Mouse (Mus musculus) midbrain, embryonic 13.5 days (tissue): ENCODE data around the gene Traf7. TPM values are rescaled to one million over a fixed set of nuclear protein-coding genes. Genes with fewer than 3 reads are reported as not detected.
A peak's percentile ranks its signal among the peaks of the same experiment; 100 is the strongest.

Experiments used
- ATAC-seq: fragments of 200-750 bp; cut with Nextera tagmentation; 2 replicates; pipeline ENCODE4 v1.8.0; 2017; ENCODE audit warnings: mild to moderate bottlenecking, moderate TSS enrichment, moderate library complexity
- H3K27ac ChIP-seq: fragments of 300-500 bp; sonication (generic); 2 replicates; pipeline ENCODE4 v1.5.1; 2015; ENCODE audit warnings: inconsistent platforms, mild to moderate bottlenecking, moderate library complexity
- H3K27me3 ChIP-seq: fragments of 300-500 bp; sonication (generic); 2 replicates; pipeline ENCODE4 v1.6.1; 2015; ENCODE audit warnings: mild to moderate bottlenecking, inconsistent platforms
- H3K36me3 ChIP-seq: fragments of 300-500 bp; sonication (generic); 2 replicates; pipeline ENCODE4 v1.6.1; 2015; ENCODE audit warnings: mild to moderate bottlenecking, inconsistent platforms
- H3K4me1 ChIP-seq: fragments of 300-500 bp; sonication (generic); replicated peaks from 2 replicates; pipeline ENCODE4 v1.6.1; 2015; ENCODE audit warnings: inconsistent platforms
- H3K4me2 ChIP-seq: fragments of 300-500 bp; sonication (generic); replicated peaks from 2 replicates; pipeline ENCODE4 v1.6.1; 2015; ENCODE audit warnings: moderate library complexity, mild to moderate bottlenecking, inconsistent platforms
- H3K4me3 ChIP-seq: fragments of 300-500 bp; sonication (generic); replicated peaks from 2 replicates; pipeline ENCODE4 v1.5.1; 2015; ENCODE audit warnings: mild to moderate bottlenecking, inconsistent platforms
- H3K9ac ChIP-seq: fragments of 300-500 bp; sonication (generic); replicated peaks from 2 replicates; pipeline ENCODE4 v1.6.1; 2015; ENCODE audit warnings: mild to moderate bottlenecking, inconsistent platforms
- H3K9me3 ChIP-seq: fragments of 300-500 bp; sonication (generic); 2 replicates; pipeline ENCODE4 v1.6.1; 2016; ENCODE audit warnings: mild to moderate bottlenecking, inconsistent platforms
- WGBS: fragments of 180-500 bp; shearing (Covaris S2); methylation state at CpG from one replicate; pipeline ENCODE4 v1.1.7; 2015; 5-methylcytosine and 5-hydroxymethylcytosine counted together
- polyA plus RNA-seq: library from polyadenylated mRNA; unstranded; fragments of >200 nt; fragmentation: Nextera tagmentation; extraction: Ambion mirVana; gene quantifications from 2 replicates; pipeline ENCODE4 v1.2.1, GENCODE M21; 2015

Gene Traf7
- polyA plus RNA-seq, 1 experiment from 2014 or later, result 97.3 TPM

DNA sequence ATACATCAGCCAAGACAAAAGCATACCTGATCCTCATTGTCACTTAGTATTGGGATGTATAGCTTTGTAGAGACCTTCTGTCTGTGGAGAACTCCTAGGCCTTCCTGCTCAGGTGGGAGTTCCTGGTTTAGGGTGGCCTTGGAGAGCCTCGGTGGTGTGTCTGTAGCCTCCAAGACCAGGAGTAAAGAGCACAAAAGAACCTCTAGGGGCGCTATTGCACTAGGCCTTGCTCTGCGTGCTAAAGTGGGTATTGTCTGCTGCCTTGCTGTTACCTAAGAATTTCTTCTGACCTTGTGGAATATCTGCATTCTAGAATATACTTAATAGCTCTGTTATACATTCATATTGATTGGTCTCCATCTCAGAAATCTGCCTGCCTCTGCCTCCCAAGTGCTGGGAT lies 12.6 kb upstream of the Traf7 start:
- Histone ChIP-seq H3K9me3 (no peaks in the 10 kb centered on the region), H3K27ac (no peak overlapping the region), H3K4me2 (no peak overlapping the region), H3K4me1 (peaks cover 15% of the 10 kb centered on the region), H3K9ac (no peak overlapping the region), H3K4me3 (no peak overlapping the region), H3K27me3 (no peaks in the 10 kb centered on the region; the same call in 1 of the 2 replicates), H3K36me3 (no peaks in the 10 kb centered on the region)
- ATAC-seq, result no peak
- 8% methylated on average over 3 of the region's 3 CpGs for WGBS

DNA sequence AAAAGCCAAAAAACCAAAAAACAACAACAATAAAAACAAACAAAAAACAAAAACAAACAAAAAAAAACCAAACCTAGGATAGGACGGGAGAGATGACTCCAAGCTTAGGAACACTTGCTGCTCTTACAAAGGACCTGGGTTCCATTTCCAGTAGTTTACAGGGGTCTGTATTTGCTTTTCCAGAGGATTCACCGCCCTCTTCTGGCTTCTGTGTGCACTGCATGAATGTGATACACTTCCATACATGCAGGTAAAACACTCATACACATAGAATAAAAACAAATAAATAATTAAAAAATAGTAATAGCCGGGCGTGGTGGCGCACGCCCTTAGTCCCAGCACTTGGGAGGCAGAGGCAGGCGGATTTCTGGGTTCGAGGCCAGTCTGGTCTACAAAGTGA lies 11.2 kb upstream of the Traf7 start:
- Histone ChIP-seq H3K27me3 (no peaks in the 10 kb centered on the region), H3K9ac (no peak overlapping the region), H3K36me3 (no peaks in the 10 kb centered on the region), H3K4me3 (no peak overlapping the region), H3K27ac (no peak overlapping the region), H3K4me2 (no peak overlapping the region), H3K9me3 (no peaks in the 10 kb centered on the region), H3K4me1 (peaks cover 9% of the 10 kb centered on the region)
- WGBS, result 73% methylated on average over 8 of the region's 8 CpGs
- ATAC-seq, result no peak

DNA sequence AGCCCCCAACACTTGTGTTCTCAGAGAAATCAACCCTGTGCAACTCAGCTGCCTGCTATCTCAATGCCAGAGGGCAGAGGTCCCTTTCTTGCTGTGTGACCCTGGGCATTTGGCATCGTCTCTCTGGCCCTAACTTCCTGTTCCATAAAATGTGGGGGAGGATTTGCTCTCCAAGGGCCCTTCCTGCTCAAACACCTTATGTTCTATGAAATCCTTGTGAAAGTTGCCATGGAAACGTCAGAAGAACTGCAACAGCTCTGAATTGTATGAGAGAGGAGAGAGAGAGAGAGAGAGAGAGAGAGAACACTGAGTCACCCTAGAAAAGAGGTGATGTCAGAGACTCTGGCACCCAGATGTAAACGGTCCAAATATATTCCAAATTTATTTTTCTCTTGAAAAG lies 9.8 kb upstream of the Traf7 start:
- Histone ChIP-seq H3K27me3 (no peaks in the 10 kb centered on the region), H3K4me1 (peaks cover 22% of the 10 kb centered on the region), H3K9me3 (no peaks in the 10 kb centered on the region), H3K36me3 (no peaks in the 10 kb centered on the region), H3K4me2 (no peak overlapping the region), H3K27ac (no peak overlapping the region), H3K4me3 (no peak overlapping the region), H3K9ac (0 out of 2 replicates have a peak overlapping the region, but pooled peaks have one; percentile 39)
- ATAC-seq, result no peak
- 38% methylated on average over 3 of the region's 3 CpGs for WGBS

DNA sequence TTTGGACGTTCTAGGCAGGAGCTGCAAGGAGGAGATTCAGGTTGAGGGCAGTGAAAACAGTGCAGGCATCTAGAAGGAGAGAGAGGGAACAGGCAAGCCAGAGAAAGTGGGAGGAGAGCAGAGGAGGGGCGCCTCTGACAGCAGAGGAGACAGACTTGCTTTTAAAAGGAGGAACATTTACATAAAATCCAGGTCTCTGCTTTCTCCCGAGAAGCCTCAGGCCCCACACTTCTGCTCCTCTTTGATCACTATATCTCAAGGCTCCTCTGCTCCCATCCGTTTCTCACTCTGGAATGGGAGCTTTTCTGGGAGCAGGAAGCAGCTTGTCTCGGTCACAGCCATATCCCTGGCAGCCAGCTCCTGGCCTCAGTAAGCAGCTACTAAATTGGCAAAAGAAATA lies 7.6 kb upstream of the Traf7 start:
- no peak for ATAC-seq
- Histone ChIP-seq H3K27ac (no peak overlapping the region), H3K4me2 (no peak overlapping the region), H3K9me3 (no peaks in the 10 kb centered on the region), H3K4me3 (no peak overlapping the region), H3K27me3 (no peaks in the 10 kb centered on the region), H3K9ac (no peak overlapping the region), H3K4me1 (peaks cover 45% of the 10 kb centered on the region), H3K36me3 (peaks cover 7% of the 10 kb centered on the region; the same call in 1 of the 2 replicates)
- WGBS, result 59% methylated on average over 5 of the region's 5 CpGs

DNA sequence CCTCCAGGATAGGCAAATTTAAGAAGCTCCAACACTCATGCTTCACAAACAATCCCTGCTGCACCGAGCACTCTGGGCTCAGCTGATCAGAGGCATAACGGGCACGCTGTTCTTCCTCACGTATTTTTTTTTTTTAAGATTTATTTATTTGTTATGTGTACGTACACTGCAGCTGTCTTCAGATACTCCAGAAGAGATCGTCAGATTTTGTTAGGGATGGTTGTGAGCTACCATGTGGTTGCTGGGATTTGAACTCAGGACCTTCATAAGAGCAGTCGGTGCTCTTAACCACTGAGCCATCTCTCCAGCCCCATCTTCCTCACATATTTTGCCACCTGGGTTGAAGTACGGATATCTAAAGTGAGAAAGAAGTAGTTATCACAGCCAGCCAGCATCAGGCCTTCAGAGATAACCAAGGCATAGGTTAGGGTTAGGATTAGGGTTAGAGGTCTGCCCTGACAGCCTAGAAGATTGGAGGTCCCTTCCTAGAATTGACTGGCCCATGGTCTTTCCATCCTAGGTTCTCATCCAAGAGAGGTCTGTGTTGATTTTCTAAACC lies 6.5 kb upstream of the Traf7 start, which contains the start of gene Rab26:
Rab26 (minus strand) TSS at position 51 of the 559 bp plus-strand sequence.
- ATAC-seq, result no peak
- peaks cover 55% of the 10 kb centered on the region for H3K4me1 ChIP-seq
- peaks cover 14% of the 10 kb centered on the region for H3K36me3 ChIP-seq
- 91% methylated on average over 8 of the region's 8 CpGs for WGBS
- H3K4me3 ChIP-seq, result peak within 1 kb of the TSS; percentile 32
- H3K9me3 ChIP-seq, result no peaks in the 10 kb centered on the region
- peak within 1 kb of the TSS; percentile 19; the same call in 1 of the 2 replicates for H3K27ac ChIP-seq
- H3K4me2 ChIP-seq, result peak within 1 kb of the TSS; percentile 59
- H3K9ac ChIP-seq, result peak within 1 kb of the TSS; percentile 61
- H3K27me3 ChIP-seq, result no peaks in the 10 kb centered on the region

DNA sequence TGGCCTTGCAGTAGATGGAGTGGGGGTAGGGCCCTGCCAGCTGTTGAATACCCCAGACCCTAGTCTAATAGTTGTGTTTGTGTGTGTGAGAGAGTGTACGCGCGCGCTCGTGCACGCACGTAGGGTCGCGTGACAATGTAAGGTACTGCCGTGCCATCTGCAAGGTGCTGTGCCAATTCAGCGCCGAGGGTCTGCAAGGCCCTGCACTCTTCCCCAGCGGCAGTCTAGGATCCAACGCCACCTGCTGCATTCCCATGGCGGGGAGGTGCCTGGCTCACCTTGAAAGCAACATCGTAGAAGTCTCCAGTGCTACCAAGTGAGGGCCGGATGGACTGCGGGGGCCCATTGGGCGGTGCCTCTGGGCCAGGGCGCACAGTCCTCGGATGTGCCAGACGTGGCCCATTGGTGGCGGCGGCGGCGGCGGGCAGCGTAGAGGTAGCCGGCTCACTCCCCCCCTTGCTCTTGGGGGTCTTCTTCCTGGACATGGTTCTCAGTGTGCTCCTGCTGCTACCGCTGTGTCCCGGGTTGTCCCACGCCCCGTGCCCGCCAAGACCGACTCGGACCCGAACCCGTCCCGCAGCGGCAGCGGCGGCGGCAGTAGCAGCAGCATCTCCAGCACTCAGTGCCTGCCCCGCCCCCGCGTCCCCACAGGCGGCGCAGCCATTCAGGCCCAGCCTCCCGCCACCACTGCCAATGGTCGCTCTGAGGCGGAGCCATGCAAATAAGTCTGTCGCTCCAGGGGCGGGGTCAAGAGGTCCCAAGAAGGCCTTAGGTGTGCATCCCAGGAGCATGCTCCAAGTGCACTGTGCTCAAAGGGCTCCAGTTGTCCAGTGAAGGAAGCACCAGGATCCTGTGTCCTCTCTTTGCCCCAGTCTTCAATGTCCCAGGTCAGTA lies 5.6 kb upstream of the Traf7 start:
- Histone ChIP-seq H3K9ac (peak overlapping the region; percentile 61), H3K27me3 (no peaks in the 10 kb centered on the region), H3K4me2 (peak overlapping the region; percentile 59), H3K4me1 (peaks cover 62% of the 10 kb centered on the region), H3K9me3 (no peaks in the 10 kb centered on the region), H3K4me3 (peak overlapping the region; percentile 32), H3K36me3 (peaks cover 14% of the 10 kb centered on the region), H3K27ac (peak overlapping the region; percentile 19; the same call in 1 of the 2 replicates)
- WGBS, result 9% methylated on average over 51 of the region's 53 CpGs
- peak; percentile 37; the same call in 1 of the 2 replicates for ATAC-seq

DNA sequence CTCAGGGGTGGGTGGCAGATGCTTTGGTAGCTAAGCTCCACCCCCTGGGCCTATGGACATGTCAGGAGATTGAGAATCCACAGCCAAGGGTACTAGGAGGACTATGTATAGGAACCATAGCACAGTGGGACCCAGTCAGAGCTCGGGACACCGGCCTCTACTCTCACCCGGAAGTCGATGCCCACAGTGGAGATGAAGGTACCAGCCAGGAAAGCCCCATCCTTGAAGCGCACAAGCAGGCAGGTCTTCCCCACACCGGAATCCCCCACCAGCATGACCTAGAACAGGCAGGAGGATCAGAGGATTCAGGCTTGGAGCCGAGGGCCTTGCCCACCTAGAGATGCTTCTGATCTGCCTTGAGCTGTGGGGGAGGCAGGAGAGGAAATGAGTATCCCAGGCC lies 4.3 kb upstream of the Traf7 start:
- WGBS, result 82% methylated on average over 7 of the region's 7 CpGs
- Histone ChIP-seq H3K27me3 (no peaks in the 10 kb centered on the region), H3K9ac (peak overlapping the region; percentile 61), H3K9me3 (no peaks in the 10 kb centered on the region), H3K4me1 (peaks cover 55% of the 10 kb centered on the region), H3K4me3 (no peak overlapping the region), H3K27ac (no peak overlapping the region), H3K4me2 (no peak overlapping the region; the same call in 1 of the 2 replicates), H3K36me3 (peaks cover 14% of the 10 kb centered on the region)
- no peak for ATAC-seq

DNA sequence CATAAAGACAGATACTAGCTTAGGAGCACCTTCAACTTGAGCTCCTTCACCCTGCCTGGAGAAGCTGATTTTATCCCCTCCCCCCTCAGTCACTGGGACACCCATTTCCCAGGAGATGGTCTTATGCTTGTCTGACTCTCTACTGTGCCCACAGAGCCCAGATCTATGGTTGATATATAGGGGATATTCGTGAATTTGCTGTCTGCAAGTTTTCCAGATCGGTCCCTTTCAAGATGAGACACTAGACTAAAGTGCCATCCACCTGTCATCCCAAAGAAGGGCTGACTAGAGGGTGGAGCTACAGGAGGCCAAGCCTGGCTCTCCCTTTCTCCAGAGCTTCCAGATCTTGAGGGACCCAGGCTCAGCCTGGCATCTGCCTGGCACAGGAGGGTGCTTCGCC lies 3.3 kb upstream of the Traf7 start:
- Histone ChIP-seq H3K4me2 (0 out of 2 replicates have a peak overlapping the region, but pooled peaks have one; percentile 88), H3K4me3 (no peak overlapping the region), H3K4me1 (peaks cover 65% of the 10 kb centered on the region), H3K27me3 (no peaks in the 10 kb centered on the region), H3K9me3 (no peaks in the 10 kb centered on the region), H3K27ac (no peak overlapping the region), H3K9ac (peak overlapping the region; percentile 80; the same call in 1 of the 2 replicates), H3K36me3 (peaks cover 14% of the 10 kb centered on the region)
- WGBS, result 58% methylated on average over 3 of the region's 3 CpGs
- no peak for ATAC-seq

DNA sequence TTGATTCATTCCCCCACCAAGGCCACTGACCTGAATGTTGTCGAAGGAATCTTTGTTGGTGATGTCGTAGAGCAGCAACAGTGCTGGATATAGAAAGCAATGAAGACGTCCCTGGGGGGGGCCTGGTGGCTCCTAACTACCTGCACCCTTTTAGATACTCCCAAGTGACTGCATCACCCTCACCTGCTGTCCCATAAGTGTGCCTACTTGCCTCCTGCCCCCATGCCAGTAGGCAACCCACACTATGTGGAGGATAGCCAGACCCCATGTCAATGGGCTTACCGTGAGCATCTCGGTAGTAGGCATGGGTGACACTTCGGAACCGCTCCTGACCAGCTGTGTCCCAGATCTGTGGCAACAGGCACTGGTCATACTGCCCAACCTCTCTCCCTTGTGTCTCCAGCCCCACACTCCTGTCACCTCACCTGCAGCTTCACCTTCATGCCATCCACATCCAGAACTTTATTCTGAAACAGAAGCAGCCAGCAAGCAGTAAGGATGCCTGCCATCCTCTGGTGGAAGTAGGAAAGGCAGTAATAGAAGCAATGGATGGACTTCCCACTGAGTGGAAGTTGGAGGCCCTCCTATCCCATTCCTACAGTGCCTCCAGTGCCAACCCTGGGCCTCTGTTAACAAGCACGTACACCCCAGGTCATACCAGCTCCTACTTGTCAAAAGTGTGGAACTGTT lies 2.8 kb upstream of the Traf7 start:
- peak overlapping the region; percentile 80 for H3K9ac ChIP-seq
- no peak for ATAC-seq
- H3K27ac ChIP-seq, result 0 out of 2 replicates have a peak overlapping the region, but pooled peaks have one; percentile 86
- H3K4me3 ChIP-seq, result peak overlapping the region; percentile 76
- no peaks in the 10 kb centered on the region for H3K27me3 ChIP-seq
- H3K36me3 ChIP-seq, result peaks cover 14% of the 10 kb centered on the region
- H3K9me3 ChIP-seq, result no peaks in the 10 kb centered on the region
- 29% methylated on average over 8 of the region's 8 CpGs for WGBS
- peaks cover 68% of the 10 kb centered on the region for H3K4me1 ChIP-seq
- H3K4me2 ChIP-seq, result peak overlapping the region; percentile 88

DNA sequence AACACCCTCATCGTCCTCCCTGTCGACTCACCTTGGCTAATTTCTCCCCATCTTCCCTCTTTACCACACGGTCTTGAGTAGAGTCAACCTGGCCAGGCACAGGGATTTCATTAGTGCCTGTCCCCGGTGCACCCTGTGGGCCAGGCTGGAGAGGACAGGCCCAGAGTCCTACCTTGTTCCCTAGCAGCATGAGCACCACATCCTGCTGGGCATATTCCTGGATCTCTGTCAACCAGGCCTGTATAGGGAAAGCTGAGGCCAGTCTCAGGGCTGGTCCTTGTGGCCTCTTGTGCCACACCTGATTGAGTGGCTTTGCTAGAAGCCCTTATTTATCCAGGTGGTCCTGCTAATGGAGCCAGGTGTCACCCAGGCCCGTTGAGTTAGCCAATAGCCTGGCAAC lies 2.1 kb upstream of the Traf7 start:
- peaks cover 16% of the 10 kb centered on the region for H3K36me3 ChIP-seq
- peak overlapping the region; percentile 88 for H3K4me2 ChIP-seq
- peak overlapping the region; percentile 80 for H3K9ac ChIP-seq
- H3K4me3 ChIP-seq, result peak overlapping the region; percentile 76
- H3K9me3 ChIP-seq, result no peaks in the 10 kb centered on the region
- peak overlapping the region; percentile 86; the same call in 1 of the 2 replicates for H3K27ac ChIP-seq
- no peaks in the 10 kb centered on the region for H3K27me3 ChIP-seq
- peaks cover 68% of the 10 kb centered on the region for H3K4me1 ChIP-seq
- WGBS, result 39% methylated on average over 5 of the region's 5 CpGs
- ATAC-seq, result no peak

DNA sequence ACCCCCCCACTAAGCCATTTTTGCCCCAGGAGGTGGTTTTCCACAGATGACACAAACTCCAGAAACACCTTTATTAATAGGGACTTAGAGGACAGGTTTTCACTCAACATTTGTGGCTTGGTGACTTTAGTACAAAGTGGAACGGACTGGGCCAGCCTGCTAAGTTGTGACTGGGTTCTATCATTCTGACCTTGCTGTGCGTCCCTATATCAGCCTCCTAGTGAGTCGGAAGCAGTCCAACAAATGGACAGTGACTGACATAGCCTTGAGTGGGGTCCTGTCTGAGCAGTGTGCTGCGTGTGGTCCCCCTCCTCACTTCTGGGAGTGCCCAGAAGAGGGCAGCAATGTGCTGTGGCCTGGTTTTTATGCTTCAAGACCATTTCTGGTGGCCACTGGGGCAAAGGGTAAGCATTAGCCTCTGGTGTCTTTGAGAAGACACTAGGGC lies 1.3 kb upstream of the Traf7 start:
- Histone ChIP-seq H3K4me2 (peak overlapping the region; percentile 88), H3K36me3 (peaks cover 17% of the 10 kb centered on the region), H3K27ac (peak overlapping the region; percentile 86), H3K4me3 (peak overlapping the region; percentile 76), H3K4me1 (peaks cover 68% of the 10 kb centered on the region), H3K27me3 (no peaks in the 10 kb centered on the region), H3K9ac (peak overlapping the region; percentile 80), H3K9me3 (no peaks in the 10 kb centered on the region)
- 1% methylated on average over 4 of the region's 4 CpGs for WGBS
- ATAC-seq, result no peak
